Mouse (Mus musculus) midbrain, embryonic 13.5 days (tissue): Measurements from ENCODE around the gene Pgpep1l. TPM values are rescaled to one million over a fixed set of nuclear protein-coding genes. Genes with fewer than 3 reads are reported as not detected.
"Not testable (repeated sequence)": the region's sequence is repeated elsewhere in the genome, so short reads cannot be mapped to it uniquely, and the experiment has no call there.

ENCODE experiments used
- ATAC-seq: fragments of 200-750 bp; cut with Nextera tagmentation; 2 replicates; pipeline ENCODE4 v1.8.0; 2017; ENCODE audit warnings: mild to moderate bottlenecking, moderate TSS enrichment, moderate library complexity
- H3K27ac ChIP-seq: fragments of 300-500 bp; sonication (generic); 2 replicates; pipeline ENCODE4 v1.5.1; 2015; ENCODE audit warnings: inconsistent platforms, mild to moderate bottlenecking, moderate library complexity
- H3K27me3 ChIP-seq: fragments of 300-500 bp; sonication (generic); 2 replicates; pipeline ENCODE4 v1.6.1; 2015; ENCODE audit warnings: mild to moderate bottlenecking, inconsistent platforms
- H3K36me3 ChIP-seq: fragments of 300-500 bp; sonication (generic); 2 replicates; pipeline ENCODE4 v1.6.1; 2015; ENCODE audit warnings: mild to moderate bottlenecking, inconsistent platforms
- H3K4me1 ChIP-seq: fragments of 300-500 bp; sonication (generic); replicated peaks from 2 replicates; pipeline ENCODE4 v1.6.1; 2015; ENCODE audit warnings: inconsistent platforms
- H3K4me2 ChIP-seq: fragments of 300-500 bp; sonication (generic); replicated peaks from 2 replicates; pipeline ENCODE4 v1.6.1; 2015; ENCODE audit warnings: moderate library complexity, mild to moderate bottlenecking, inconsistent platforms
- H3K4me3 ChIP-seq: fragments of 300-500 bp; sonication (generic); replicated peaks from 2 replicates; pipeline ENCODE4 v1.5.1; 2015; ENCODE audit warnings: mild to moderate bottlenecking, inconsistent platforms
- H3K9ac ChIP-seq: fragments of 300-500 bp; sonication (generic); replicated peaks from 2 replicates; pipeline ENCODE4 v1.6.1; 2015; ENCODE audit warnings: mild to moderate bottlenecking, inconsistent platforms
- H3K9me3 ChIP-seq: fragments of 300-500 bp; sonication (generic); 2 replicates; pipeline ENCODE4 v1.6.1; 2016; ENCODE audit warnings: mild to moderate bottlenecking, inconsistent platforms
- WGBS: fragments of 180-500 bp; shearing (Covaris S2); methylation state at CpG from one replicate; pipeline ENCODE4 v1.1.7; 2015; 5-methylcytosine and 5-hydroxymethylcytosine counted together
- polyA plus RNA-seq: library from polyadenylated mRNA; unstranded; fragments of >200 nt; fragmentation: Nextera tagmentation; extraction: Ambion mirVana; gene quantifications from 2 replicates; pipeline ENCODE4 v1.2.1, GENCODE M21; 2015

Gene Pgpep1l
- polyA plus RNA-seq, 1 experiment from 2014 or later, result not detected

- Histone ChIP-seq H3K9me3 (no peaks in the 10 kb centered on the region), H3K9ac (no peak overlapping the region)
- no peak for ATAC-seq
Measured at GRCm38 (mm10) chr7:68293997-68294789, 30.2 kb upstream of the Pgpep1l start.

GRCm38 (mm10) chr7:68291603-68292002 lies 27.6 kb upstream of the Pgpep1l start:
- no peaks in the 10 kb centered on the region for H3K36me3 ChIP-seq
- H3K4me2 ChIP-seq, result no peak overlapping the region
- no peak for ATAC-seq
- H3K27ac ChIP-seq, result no peak overlapping the region
- no peak overlapping the region for H3K9ac ChIP-seq
- no peak overlapping the region for H3K4me3 ChIP-seq
- H3K27me3 ChIP-seq, result no peaks in the 10 kb centered on the region
- H3K9me3 ChIP-seq, result no peaks in the 10 kb centered on the region
- no peaks in the 10 kb centered on the region for H3K4me1 ChIP-seq
- whole genome bisulfite sequencing, result 71% methylated on average over 1 of the region's 1 CpGs

More at GRCm38 (mm10) chr7:68293997-68294789, 30.2 kb upstream of the Pgpep1l start:
- no peaks in the 10 kb centered on the region for H3K27me3 ChIP-seq
- 81% methylated on average over 16 of the region's 16 CpGs for WGBS
- no peaks in the 10 kb centered on the region for H3K36me3 ChIP-seq
- no peak overlapping the region for H3K27ac ChIP-seq
- H3K4me1 ChIP-seq, result no peaks in the 10 kb centered on the region
- H3K4me2 ChIP-seq, result no peak overlapping the region
- no peak overlapping the region for H3K4me3 ChIP-seq

GRCm38 (mm10) chr7:68289081-68289480 lies 25.0 kb upstream of the Pgpep1l start:
- Histone ChIP-seq H3K4me3 (no peak overlapping the region), H3K4me1 (no peaks in the 10 kb centered on the region), H3K27ac (no peak overlapping the region), H3K27me3 (no peaks in the 10 kb centered on the region), H3K9me3 (no peaks in the 10 kb centered on the region), H3K36me3 (no peaks in the 10 kb centered on the region), H3K9ac (no peak overlapping the region), H3K4me2 (no peak overlapping the region)
- ATAC-seq, result no peak
- 93% methylated on average over 8 of the region's 8 CpGs for WGBS

- H3K9ac ChIP-seq, H3K36me3 ChIP-seq, H3K27me3 ChIP-seq, H3K27ac ChIP-seq, H3K9me3 ChIP-seq, ATAC-seq, H3K4me2 ChIP-seq, H3K4me1 ChIP-seq, H3K4me3 ChIP-seq: not testable (repeated sequence)
- WGBS, result 89% methylated on average over 4 of the region's 4 CpGs
Measured at GRCm38 (mm10) chr7:68288000-68288399, 24.0 kb upstream of the Pgpep1l start.

GRCm38 (mm10) chr7:68287582-68287981 lies 23.5 kb upstream of the Pgpep1l start:
- no peak overlapping the region for H3K9ac ChIP-seq
- H3K27ac ChIP-seq, result no peak overlapping the region
- no peak for ATAC-seq
- no peaks in the 10 kb centered on the region for H3K27me3 ChIP-seq
- H3K9me3 ChIP-seq, result no peaks in the 10 kb centered on the region
- H3K4me3 ChIP-seq, result no peak overlapping the region
- H3K36me3 ChIP-seq, result no peaks in the 10 kb centered on the region
- H3K4me1 ChIP-seq, result no peaks in the 10 kb centered on the region
- WGBS, result 89% methylated on average over 2 of the region's 2 CpGs
- no peak overlapping the region for H3K4me2 ChIP-seq

- H3K9me3 ChIP-seq, result no peaks in the 10 kb centered on the region
- no peak overlapping the region for H3K4me2 ChIP-seq
- no peaks in the 10 kb centered on the region for H3K4me1 ChIP-seq
- no peak overlapping the region for H3K9ac ChIP-seq
- no peak overlapping the region for H3K27ac ChIP-seq
- no peaks in the 10 kb centered on the region for H3K27me3 ChIP-seq
- H3K36me3 ChIP-seq, result no peaks in the 10 kb centered on the region
- H3K4me3 ChIP-seq, result no peak overlapping the region
- 95% methylated on average over 24 of the region's 24 CpGs for WGBS
- ATAC-seq, result no peak
Measured at GRCm38 (mm10) chr7:68286526-68287481, 22.8 kb upstream of the Pgpep1l start.

- no peak overlapping the region for H3K9ac ChIP-seq
- no peaks in the 10 kb centered on the region for H3K4me1 ChIP-seq
- WGBS, result 90% methylated on average over 8 of the region's 8 CpGs
- no peak overlapping the region for H3K4me3 ChIP-seq
- no peak overlapping the region for H3K27ac ChIP-seq
- H3K36me3 ChIP-seq, result no peaks in the 10 kb centered on the region
- H3K9me3 ChIP-seq, result no peaks in the 10 kb centered on the region
- no peaks in the 10 kb centered on the region for H3K27me3 ChIP-seq
- no peak for ATAC-seq
- no peak overlapping the region for H3K4me2 ChIP-seq
Measured at GRCm38 (mm10) chr7:68285851-68286298, 21.8 kb upstream of the Pgpep1l start.

- Histone ChIP-seq H3K4me1 (no peaks in the 10 kb centered on the region), H3K27ac (no peak overlapping the region), H3K9ac (no peak overlapping the region), H3K9me3 (no peaks in the 10 kb centered on the region), H3K4me3 (no peak overlapping the region), H3K36me3 (no peaks in the 10 kb centered on the region), H3K4me2 (no peak overlapping the region), H3K27me3 (0 out of 2 replicates have a peak, but pooled peaks cover 6% of the 10 kb centered on the region)
- WGBS, result 95% methylated on average over 7 of the region's 7 CpGs
- ATAC-seq, result no peak
Measured at GRCm38 (mm10) chr7:68283776-68284175, 19.7 kb upstream of the Pgpep1l start.

GRCm38 (mm10) chr7:68283133-68283520 lies 19.1 kb upstream of the Pgpep1l start:
- not testable (repeated sequence) for H3K36me3 ChIP-seq, H3K27me3 ChIP-seq, H3K9ac ChIP-seq, H3K4me3 ChIP-seq, ATAC-seq, H3K4me2 ChIP-seq, H3K27ac ChIP-seq, H3K4me1 ChIP-seq, H3K9me3 ChIP-seq
- 86% methylated on average over 4 of the region's 4 CpGs for WGBS

- Histone ChIP-seq H3K4me3 (no peak overlapping the region), H3K4me1 (no peaks in the 10 kb centered on the region), H3K27me3 (0 out of 2 replicates have a peak, but pooled peaks cover 7% of the 10 kb centered on the region), H3K9me3 (no peaks in the 10 kb centered on the region), H3K4me2 (no peak overlapping the region), H3K27ac (no peak overlapping the region), H3K36me3 (no peaks in the 10 kb centered on the region), H3K9ac (no peak overlapping the region)
- 91% methylated on average over 22 of the region's 22 CpGs for WGBS
- ATAC-seq, result no peak
Measured at GRCm38 (mm10) chr7:68282304-68283132, 18.5 kb upstream of the Pgpep1l start.

GRCm38 (mm10) chr7:68281341-68281740 lies 17.3 kb upstream of the Pgpep1l start:
- peaks cover 10% of the 10 kb centered on the region for H3K27me3 ChIP-seq
- peaks cover 6% of the 10 kb centered on the region for H3K4me1 ChIP-seq
- no peak overlapping the region for H3K4me3 ChIP-seq
- ATAC-seq, result no peak
- H3K27ac ChIP-seq, result no peak overlapping the region
- no peaks in the 10 kb centered on the region for H3K9me3 ChIP-seq
- H3K9ac ChIP-seq, result no peak overlapping the region
- H3K36me3 ChIP-seq, result no peaks in the 10 kb centered on the region
- WGBS, result 82% methylated on average over 5 of the region's 5 CpGs
- no peak overlapping the region for H3K4me2 ChIP-seq
